Mouse (Mus musculus): ENCODE results near the gene Ubac2.

DNA sequence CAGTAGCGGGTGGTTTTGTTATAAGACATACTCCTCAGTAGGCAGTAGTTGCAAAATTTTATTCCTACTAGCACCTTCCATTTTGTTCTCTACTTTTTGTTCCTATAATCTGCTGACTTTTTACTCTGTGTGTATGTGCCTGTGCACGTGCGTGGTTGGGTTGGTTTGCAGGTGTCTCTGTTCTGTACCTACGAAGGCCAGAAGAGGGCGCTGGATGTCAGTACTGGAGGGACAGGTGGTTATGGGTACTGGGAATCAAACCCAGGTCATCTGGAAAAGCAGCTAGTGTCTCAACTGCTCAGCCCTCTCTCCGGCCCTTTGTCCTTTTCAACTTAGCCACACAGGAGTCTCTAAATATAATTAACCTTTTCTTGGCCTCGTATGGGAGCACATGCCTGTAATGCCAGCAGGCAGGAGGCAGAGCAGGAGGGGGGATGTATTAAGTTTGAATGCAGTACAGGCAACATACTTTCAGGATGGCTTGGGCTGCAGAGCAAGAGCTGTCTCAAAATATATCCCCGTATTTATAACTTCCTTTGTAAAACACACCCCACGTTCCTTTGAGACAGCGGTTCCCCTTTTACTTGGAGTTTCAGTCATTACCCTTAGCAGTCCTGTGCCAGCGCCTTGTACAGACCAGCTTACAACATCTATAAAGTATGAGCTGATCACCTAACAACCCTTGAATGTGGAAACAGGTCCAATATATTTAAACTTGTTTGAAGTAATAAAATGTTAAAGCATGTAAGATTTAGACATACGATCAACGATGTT is 160.6 kb downstream of the Ubac2 start:
- no peak for TF ChIP-seq EP300 (IDR thresholded peaks at IDR 0.05; ENCODE audit: low read depth)
- no peak for TF ChIP-seq CTCF (IDR thresholded peaks at IDR 0.05; ENCODE audit: low read depth)
